Mouse (Mus musculus) kidney, postnatal 36 days (tissue): ENCODE results near the gene Lcn2.
A peak's percentile ranks its signal among the peaks of the same experiment; 100 is the strongest.

Experiments used
- DNase-seq, 2 experiments: peaks; one replicate each; pipeline ENCODE4 v3.0.0; 2021 to 2022; ENCODE audit warnings: mixed read lengths in 2 of 2

Lcn2 gene

DNA sequence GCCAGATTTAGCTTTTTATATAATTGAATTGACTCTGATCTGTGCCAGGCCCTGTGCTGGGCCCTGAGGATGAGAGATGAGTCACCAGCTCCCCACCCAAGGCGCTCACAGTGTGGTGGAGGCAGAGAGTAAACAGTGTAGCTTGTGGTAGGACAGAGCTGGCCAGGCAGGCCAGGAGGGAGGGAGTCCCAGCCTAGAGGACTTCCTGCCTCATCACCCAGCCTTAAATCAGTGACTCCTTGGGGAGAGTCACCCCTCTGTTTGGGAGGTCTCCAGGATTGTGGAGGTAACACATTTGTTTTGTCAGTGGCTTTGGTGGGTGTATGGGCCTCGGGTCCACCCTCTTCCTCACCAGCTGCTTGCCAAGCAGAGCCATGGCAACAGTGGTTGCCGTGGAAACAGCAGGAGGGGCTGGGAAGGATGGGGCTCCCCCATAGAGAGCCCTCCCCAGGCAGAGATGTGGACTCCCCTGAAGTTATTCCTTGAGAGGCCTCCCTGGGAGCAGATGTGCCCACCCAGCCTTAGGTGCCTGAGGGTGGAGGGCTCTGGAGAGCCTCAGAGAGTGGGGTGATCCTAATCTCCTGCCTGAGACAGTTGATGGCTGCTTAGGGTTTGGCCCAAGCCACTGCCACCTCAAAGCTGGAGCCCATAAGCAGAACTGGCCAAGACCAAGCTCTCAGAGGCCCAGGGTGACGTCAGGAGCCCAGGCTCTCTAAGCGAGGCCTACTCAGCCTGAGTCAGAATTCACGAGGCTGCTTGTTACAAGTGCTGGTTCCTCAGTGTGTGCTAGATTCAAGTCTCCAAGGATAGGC, 45.3 kb downstream of the Lcn2 start:
- DNase-seq: no peak

GRCm38 (mm10) chr2:32342039-32342438, 46.0 kb downstream of the Lcn2 start:
- no peak for DNase-seq

- DNase-seq: no peak
Measured at GRCm38 (mm10) chr2:32341634-32341939, 46.5 kb downstream of the Lcn2 start.

DNA sequence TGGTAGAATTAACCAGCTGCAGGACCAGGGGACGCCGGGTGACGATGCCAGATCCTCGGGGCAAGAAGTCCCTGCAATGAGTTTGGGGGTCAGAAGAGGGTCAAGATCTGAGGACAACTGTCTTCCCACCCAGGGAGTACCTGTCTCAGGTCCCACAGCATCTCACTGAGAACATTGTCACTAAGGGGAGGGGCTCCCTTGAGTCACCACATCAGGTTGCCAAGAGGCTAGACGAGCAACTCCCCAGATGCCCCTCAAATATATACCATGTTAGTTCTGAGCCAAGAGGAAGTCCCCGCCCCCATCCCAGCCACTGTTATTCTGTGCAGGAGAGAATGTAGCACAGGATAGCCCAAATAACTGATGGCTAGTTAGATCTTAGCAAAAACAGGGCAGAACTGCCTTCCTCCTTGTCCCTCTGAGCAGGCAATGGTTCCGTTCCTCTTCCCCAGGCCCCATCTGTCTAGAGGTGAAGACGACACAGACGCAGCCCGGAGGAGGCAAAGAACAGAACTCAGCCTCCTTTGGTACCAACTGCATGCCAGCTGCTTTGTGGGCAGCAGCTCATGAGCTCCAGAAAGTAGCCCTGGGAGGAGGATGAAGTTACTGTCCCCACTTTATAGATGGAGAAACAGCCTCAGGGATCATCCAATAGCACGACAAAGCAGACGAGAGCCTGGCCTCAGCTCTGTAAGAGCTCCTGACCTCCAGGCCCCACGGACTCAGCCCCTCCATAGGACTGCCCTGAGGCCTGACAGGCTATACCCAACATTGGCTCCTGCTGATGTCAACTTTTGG, 47.0 kb downstream of the Lcn2 start:
- DNase-seq: no peak

- peak in 1 of 2 experiments; percentile 60 for DNase-seq
Measured at GRCm38 (mm10) chr2:32339912-32340642, 48.0 kb downstream of the Lcn2 start.

DNA sequence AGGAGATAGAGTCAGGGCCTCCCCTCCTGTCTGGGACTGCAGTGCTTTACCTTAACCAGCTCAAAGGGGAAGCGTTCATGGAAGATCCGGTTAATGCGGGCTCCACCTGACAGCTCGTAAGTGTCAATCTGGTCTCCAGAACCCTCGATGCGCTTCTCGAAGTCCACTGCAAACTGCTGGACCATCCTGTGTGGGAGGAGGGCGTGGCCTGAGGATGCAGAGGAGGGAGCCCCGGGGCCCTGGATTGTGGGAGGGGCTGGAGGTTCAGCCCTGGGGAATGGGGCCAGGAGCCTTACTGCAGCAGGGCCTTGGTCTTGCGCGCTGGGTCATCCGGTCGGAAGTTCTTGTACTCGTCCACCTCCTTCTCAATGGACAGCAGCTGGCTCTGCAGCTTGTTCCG, 52.2 kb downstream of the Lcn2 start:
- DNase-seq: no peak
